Mouse (Mus musculus) stomach, postnatal 0 days (tissue): Measurements from ENCODE around the gene Tbc1d2b. TPM values are rescaled to one million over a fixed set of nuclear protein-coding genes. Genes with fewer than 3 reads are reported as not detected.

Experiments used
- ATAC-seq: fragments of 200-750 bp; cut with Nextera tagmentation; 2 replicates; pipeline ENCODE4 v1.8.0; 2017; ENCODE audit not compliant: low FRiP score, low TSS enrichment
- DNase-seq: peaks from one replicate; pipeline ENCODE4 v3.0.0-alpha.2; 2016; ENCODE audit warnings: low spot score
- H3K27ac ChIP-seq: fragments of 300-500 bp; sonication (generic); replicated peaks from 2 replicates; pipeline ENCODE4 v1.5.1; 2014; ENCODE audit warnings: mild to moderate bottlenecking, control low read depth
- H3K27me3 ChIP-seq: fragments of 300-500 bp; sonication (generic); 2 replicates; pipeline ENCODE4 v1.6.1; 2014; ENCODE audit warnings: low read length; ENCODE audit not compliant: control insufficient read depth, insufficient read depth
- H3K36me3 ChIP-seq: fragments of 300-500 bp; sonication (generic); 2 replicates; pipeline ENCODE4 v1.6.1; 2014; ENCODE audit warnings: low read length, mixed read lengths; ENCODE audit not compliant: control insufficient read depth, insufficient read depth
- H3K4me1 ChIP-seq: fragments of 300-500 bp; sonication (generic); replicated peaks from 2 replicates; pipeline ENCODE4 v1.6.1; 2014; ENCODE audit warnings: antibody characterized with exemption; ENCODE audit not compliant: control insufficient read depth, insufficient read depth
- H3K4me2 ChIP-seq: fragments of 300-500 bp; sonication (generic); replicated peaks from 2 replicates; pipeline ENCODE4 v1.6.1; 2014; ENCODE audit warnings: low read depth, mild to moderate bottlenecking, control low read depth, moderate library complexity
- H3K4me3 ChIP-seq: fragments of 300-500 bp; sonication (generic); 2 replicates; pipeline ENCODE4 v1.5.1; 2014; ENCODE audit warnings: low read depth, low read length, control low read depth
- H3K9ac ChIP-seq: fragments of 300-500 bp; sonication (generic); 2 replicates; pipeline ENCODE4 v1.6.1; 2014; ENCODE audit warnings: mild to moderate bottlenecking, low read length, control low read depth, mixed read lengths
- H3K9me3 ChIP-seq: fragments of 300-500 bp; sonication (generic); 2 replicates; pipeline ENCODE4 v1.6.1; 2016; ENCODE audit warnings: low read length; ENCODE audit not compliant: control insufficient read depth
- CTCF ChIP-seq: IDR thresholded peaks from 2 replicates; pipeline ENCODE4 v1.5.1; 2016; ENCODE audit warnings: antibody characterized with exemption, low read depth, mild to moderate bottlenecking, moderate library complexity
- EP300 ChIP-seq: optimal IDR thresholded peaks from 2 replicates; pipeline ENCODE3; 2016; ENCODE audit warnings: antibody characterized with exemption
- WGBS: fragments of 180-500 bp; shearing (Covaris S2); extraction: QIAGEN DNeasy Blood & Tissue Kit; methylation state at CpG from one replicate; pipeline ENCODE4 v1.1.7; 2014; 5-methylcytosine and 5-hydroxymethylcytosine counted together
- polyA plus RNA-seq: library from polyadenylated mRNA; unstranded; fragments of >200 nt; fragmentation: Nextera tagmentation; extraction: Ambion mirVana; gene quantifications from 2 replicates; pipeline ENCODE4 v1.2.1, GENCODE M21; 2015

Gene Tbc1d2b
- polyA plus RNA-seq, 1 experiment from 2014 or later = 6.6 TPM

DNA sequence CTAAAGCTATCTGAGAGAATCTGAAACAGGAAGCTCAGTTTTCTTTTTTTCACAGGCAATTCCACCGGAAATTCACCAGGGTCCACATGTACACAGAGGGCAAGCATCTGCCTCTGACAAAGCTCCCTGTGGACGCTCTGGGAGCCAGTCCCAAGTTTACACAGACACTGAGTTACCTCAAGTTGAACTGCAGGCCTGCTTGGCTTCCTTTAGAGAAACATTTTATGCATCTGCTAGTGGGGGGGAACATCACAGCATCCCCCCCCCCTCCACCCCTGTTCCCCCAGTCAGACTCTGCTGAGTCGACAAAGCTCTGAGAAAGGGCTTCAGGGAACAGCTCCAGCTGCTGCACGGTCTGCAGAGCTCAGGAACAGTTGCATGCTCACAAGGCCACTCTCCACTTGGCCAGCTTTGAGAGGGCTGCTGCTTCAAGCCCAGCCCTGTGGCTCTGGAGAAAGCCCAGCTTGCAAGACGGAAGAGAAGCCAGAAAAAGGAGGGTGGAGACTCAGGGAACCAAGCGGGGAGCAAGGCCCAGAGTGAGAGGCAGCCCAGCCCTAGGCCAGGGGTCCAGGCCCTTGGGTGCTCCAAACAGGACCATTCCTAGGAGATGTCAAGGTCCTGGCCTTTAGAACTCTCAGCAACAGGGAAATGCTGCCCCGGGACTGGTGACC is 1.5 kb downstream of the Tbc1d2b start:
- DNase-seq (peak; percentile 56), ATAC-seq (peak; percentile 57)
- WGBS = 8% methylated on average over 7 of the region's 7 CpGs
- Histone ChIP-seq H3K4me2 (peak overlapping the region; percentile 93), H3K27me3 (no peaks in the 10 kb centered on the region), H3K4me1 (0 out of 2 replicates have a peak, but pooled peaks cover 2% of the 10 kb centered on the region), H3K9ac (peak overlapping the region; percentile 87), H3K36me3 (no peaks in the 10 kb centered on the region), H3K4me3 (peak overlapping the region; percentile 84), H3K27ac (peak overlapping the region; percentile 95), H3K9me3 (no peaks in the 10 kb centered on the region)
- TF ChIP-seq CTCF = peak; percentile 13; the same call in 1 of the 2 replicates
- no peak for TF ChIP-seq EP300

DNA sequence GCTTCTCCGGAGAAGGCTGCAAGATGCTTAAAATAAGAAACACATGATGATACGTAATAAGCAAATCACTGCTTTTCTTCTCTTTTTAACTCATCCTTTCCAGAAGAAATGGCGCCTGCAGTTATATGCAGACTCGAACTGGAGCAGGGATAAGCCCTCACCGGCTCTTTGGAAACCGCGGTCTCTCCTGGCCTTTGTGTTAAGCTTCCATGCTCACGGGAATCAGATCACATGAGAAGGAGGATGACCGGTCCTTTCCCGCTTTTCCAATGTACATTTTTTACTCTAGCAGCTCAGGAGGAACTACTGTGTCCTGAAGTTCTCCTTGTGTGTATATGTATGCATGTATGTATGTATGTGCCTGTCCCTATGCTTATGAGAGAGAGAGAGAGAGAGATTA is 3.7 kb downstream of the Tbc1d2b start:
- DNase-seq = no peak
- H3K9me3 ChIP-seq = no peaks in the 10 kb centered on the region
- no peak overlapping the region for H3K27ac ChIP-seq
- no peak overlapping the region for H3K4me2 ChIP-seq
- no peak for ATAC-seq
- no peaks in the 10 kb centered on the region for H3K36me3 ChIP-seq
- H3K4me1 ChIP-seq = peaks cover 2% of the 10 kb centered on the region; the same call in 1 of the 2 replicates
- 83% methylated on average over 10 of the region's 10 CpGs for WGBS
- H3K9ac ChIP-seq = no peak overlapping the region
- H3K4me3 ChIP-seq = no peak overlapping the region
- H3K27me3 ChIP-seq = no peaks in the 10 kb centered on the region
- no peak for TF ChIP-seq CTCF
- TF ChIP-seq EP300 = no peak

- no peaks in the 10 kb centered on the region for H3K9me3 ChIP-seq
- H3K36me3 ChIP-seq = no peaks in the 10 kb centered on the region
- no peak overlapping the region for H3K4me3 ChIP-seq
- DNase-seq (no peak), ATAC-seq (no peak)
- no peaks in the 10 kb centered on the region for H3K27me3 ChIP-seq
- H3K9ac ChIP-seq = no peak overlapping the region
- no peak overlapping the region for H3K27ac ChIP-seq
- H3K4me1 ChIP-seq = peaks cover 4% of the 10 kb centered on the region; the same call in 1 of the 2 replicates
- WGBS = 90% methylated on average over 10 of the region's 10 CpGs
- H3K4me2 ChIP-seq = no peak overlapping the region
- TF ChIP-seq EP300 (no peak), CTCF (no peak)
These were observed 4.5 kb downstream of the Tbc1d2b start for GRCm38 (mm10) chr9:90266059-90266458.

DNA sequence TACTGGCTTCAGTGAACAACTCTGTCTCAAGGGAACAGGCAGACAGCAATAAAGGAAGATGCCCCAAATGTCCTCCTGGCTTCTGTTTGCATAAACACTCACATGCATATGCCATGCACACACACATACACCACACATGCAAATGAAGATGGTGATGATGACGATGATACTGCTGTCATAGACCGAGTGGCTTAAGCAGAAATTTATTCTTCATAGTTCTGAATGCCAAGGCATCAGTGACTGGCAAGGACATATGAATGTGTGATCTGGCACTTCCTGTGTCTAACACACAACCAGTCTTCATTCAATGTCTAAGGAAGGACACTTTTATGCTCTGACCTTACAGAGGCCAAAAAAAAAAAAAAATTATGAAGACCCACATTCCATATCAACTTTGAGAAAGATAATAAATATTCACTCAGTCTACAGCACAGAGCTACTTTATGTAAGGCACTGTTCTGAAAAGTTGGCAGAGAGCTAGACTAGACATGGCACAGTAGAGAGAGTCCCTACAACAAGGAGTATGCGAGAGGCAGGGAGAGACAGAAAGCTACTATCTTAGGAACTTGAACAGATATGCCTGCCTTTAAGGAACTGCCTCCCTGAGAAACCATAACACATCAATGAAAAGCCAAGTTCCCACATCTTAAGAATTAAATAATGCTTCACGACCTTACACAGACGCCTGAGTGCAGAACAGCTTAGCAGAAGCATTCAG is 5.1 kb downstream of the Tbc1d2b start:
- no peaks in the 10 kb centered on the region for H3K9me3 ChIP-seq
- no peak for DNase-seq
- H3K4me1 ChIP-seq = peaks cover 6% of the 10 kb centered on the region; the same call in 1 of the 2 replicates
- 76% methylated on average over 5 of the region's 5 CpGs for WGBS
- H3K4me2 ChIP-seq = no peak overlapping the region
- H3K36me3 ChIP-seq = no peaks in the 10 kb centered on the region
- TF ChIP-seq CTCF (no peak), EP300 (no peak)
- no peaks in the 10 kb centered on the region for H3K27me3 ChIP-seq
- no peak for ATAC-seq
- H3K4me3 ChIP-seq = no peak overlapping the region
- H3K9ac ChIP-seq = no peak overlapping the region
- no peak overlapping the region for H3K27ac ChIP-seq

DNA sequence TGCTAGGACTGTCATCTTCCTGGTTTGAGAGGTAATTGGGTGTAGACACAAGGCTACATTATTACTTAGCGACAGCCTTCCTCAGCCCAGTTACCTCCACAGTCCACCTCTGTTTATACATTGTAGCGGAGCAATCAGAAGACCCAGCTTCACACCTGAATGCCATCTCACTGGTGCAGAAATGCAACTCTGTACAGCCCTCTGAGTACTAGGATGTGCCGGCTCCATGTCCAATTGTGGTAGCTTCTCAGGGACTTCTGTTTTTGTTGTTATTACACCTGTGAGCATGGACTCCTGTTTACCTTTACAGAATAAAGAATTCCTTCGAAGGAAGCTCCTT is 7.3 kb downstream of the Tbc1d2b start:
- no peaks in the 10 kb centered on the region for H3K36me3 ChIP-seq
- 87% methylated on average over 4 of the region's 4 CpGs for WGBS
- DNase-seq (no peak), ATAC-seq (no peak)
- H3K27me3 ChIP-seq = no peaks in the 10 kb centered on the region
- H3K9ac ChIP-seq = no peak overlapping the region
- TF ChIP-seq EP300 = no peak
- no peak for TF ChIP-seq CTCF
- H3K4me1 ChIP-seq = peaks cover 10% of the 10 kb centered on the region
- H3K27ac ChIP-seq = no peak overlapping the region
- H3K9me3 ChIP-seq = no peaks in the 10 kb centered on the region
- no peak overlapping the region for H3K4me3 ChIP-seq
- no peak overlapping the region for H3K4me2 ChIP-seq
